Mouse (Mus musculus) brain, embryonic 14.5 days (tissue): ENCODE results near the gene AA467197. TPM values are rescaled to one million over a fixed set of nuclear protein-coding genes. Genes with fewer than 3 reads are reported as not detected.

Experiments used
- DNase-seq: peaks from one replicate; pipeline ENCODE4 v3.0.0-alpha.2; 2011; ENCODE audit warnings: low read depth
- CTCF ChIP-seq: fragments of 200-500 bp; IDR thresholded peaks from 2 replicates; pipeline ENCODE4 v1.5.1; 2012; ENCODE audit warnings: inconsistent platforms, mild to moderate bottlenecking, moderate library complexity, borderline replicate concordance; ENCODE audit not compliant: insufficient read depth, insufficient read length; ENCODE audit errors: extremely low read depth
- POLR2A ChIP-seq: fragments of 200-500 bp; IDR thresholded peaks from 2 replicates; pipeline ENCODE4 v1.6.1; 2012; ENCODE audit warnings: mild to moderate bottlenecking, inconsistent platforms, borderline replicate concordance; ENCODE audit not compliant: poor library complexity, insufficient read depth, insufficient read length, severe bottlenecking; ENCODE audit errors: extremely low read depth
- polyA plus RNA-seq: library from polyadenylated mRNA; depleted of rRNA; stranded (reverse); fragments of >200 nt; gene quantifications from 2 replicates; pipeline ENCODE4 v1.2.3, GENCODE M21; 2012; rRNA removed

AA467197 gene
- polyA plus RNA-seq: 0.38 TPM in 1 of 2 replicates, not detected in the other

- DNase-seq: no peak
- TF ChIP-seq CTCF: no peak
- no peak for TF ChIP-seq POLR2A
Measured at GRCm38 (mm10) chr2:122636686-122637085, at the start of gene AA467197. AA467197 (plus strand) TSS chr2:122636986.

DNA sequence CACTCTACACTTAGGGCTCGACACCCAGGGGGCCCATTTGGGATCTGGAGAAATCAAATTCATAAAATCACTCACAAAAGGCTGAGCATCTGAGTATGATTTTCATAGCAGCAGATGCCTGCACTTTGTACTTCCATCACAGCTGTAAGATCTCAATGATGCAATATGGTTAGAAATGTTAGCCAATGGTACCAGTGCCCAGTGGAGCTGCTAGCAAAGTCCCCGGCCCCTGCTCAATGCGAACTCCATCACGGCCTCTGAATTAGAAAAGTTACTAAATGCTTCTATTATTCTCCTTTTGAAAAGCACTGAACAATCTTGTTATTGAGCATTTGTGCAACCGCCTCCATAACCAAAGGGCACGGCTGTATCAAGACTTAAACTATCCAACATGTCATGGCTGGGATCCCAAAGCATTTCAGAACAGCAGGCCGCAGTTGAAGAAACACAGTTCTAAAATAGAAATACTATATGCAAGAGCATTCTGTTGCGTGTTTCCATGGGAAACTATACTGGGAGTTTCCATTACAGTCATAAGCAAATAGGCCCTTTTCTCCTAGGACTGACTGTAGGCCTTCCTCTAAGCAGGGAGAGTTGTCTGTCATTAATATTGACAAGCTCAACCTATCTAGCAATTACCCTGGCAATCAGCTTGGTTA is 48.8 kb upstream of the AA467197 start:
- DNase-seq: no peak
- TF ChIP-seq POLR2A (no peak), CTCF (no peak)

DNA sequence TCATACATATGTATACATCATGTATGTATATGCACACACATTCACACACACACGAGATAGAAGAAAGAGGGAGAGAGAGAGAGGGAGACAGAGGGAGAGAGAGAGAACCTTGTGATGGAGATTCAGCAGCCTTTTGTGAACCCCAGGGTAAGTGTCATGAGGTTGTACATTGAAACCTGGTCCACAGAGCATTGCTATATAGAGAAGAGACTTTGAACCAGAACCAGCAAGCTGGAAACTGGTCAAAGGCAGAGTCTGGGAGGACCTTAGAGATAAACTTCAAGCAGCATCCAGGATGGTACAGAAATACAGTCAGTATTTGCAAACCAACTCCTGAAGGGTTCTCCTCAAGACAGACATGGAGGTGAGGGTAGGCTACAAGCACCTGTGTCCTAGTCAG is 46.4 kb upstream of the AA467197 start:
- TF ChIP-seq POLR2A (no peak), CTCF (no peak)

GRCm38 (mm10) chr2:122591213-122591612 is 45.6 kb upstream of the AA467197 start:
- no peak for DNase-seq
- TF ChIP-seq CTCF (no peak), POLR2A (no peak)

More for the DNA sequence above, 46.4 kb upstream of the AA467197 start:
- DNase-seq: no peak

GRCm38 (mm10) chr2:122595461-122595860 is 41.3 kb upstream of the AA467197 start:
- no peak for TF ChIP-seq CTCF
- no peak for TF ChIP-seq POLR2A
- DNase-seq: no peak

DNA sequence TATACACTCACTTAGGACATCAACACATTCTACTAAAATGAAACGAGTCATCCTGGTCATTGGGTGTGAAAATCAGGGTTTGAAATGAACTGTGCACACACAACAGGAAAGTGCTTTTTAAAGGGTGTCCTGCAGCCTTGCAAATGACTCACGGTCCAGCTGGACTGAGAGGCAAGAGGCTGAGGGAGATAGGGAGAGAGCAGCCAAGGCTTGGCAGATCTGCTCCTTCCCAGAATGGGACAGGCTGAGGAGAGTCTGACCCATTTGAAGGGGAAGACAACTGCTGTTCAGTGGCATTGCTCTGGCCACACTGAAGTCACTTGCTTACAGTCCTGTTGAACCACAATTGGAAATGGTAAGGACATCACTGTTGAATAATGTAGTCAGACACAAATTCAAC is 37.0 kb upstream of the AA467197 start:
- DNase-seq: no peak
- TF ChIP-seq POLR2A: no peak
- no peak for TF ChIP-seq CTCF

DNA sequence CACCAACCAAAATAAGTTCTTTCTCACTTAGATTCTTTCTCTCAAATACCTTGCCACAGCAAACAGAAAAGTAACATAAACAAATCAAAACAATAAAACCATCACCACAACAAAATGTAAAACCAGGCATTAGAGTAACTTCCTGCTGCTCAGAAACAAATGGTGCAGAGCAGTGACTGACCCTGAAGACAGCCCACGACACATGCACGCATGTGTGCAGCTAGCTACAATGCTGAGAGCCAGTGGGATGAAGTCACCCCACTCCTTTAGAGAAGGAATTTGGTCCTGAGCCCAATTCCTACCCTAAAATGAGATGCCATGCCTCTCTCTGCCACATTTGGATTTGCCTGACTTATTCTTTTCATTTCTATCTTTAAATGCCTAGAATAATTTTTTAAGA is 35.4 kb upstream of the AA467197 start:
- DNase-seq: no peak
- no peak for TF ChIP-seq CTCF
- no peak for TF ChIP-seq POLR2A

- TF ChIP-seq CTCF (no peak), POLR2A (no peak)
- peak; percentile 19 for DNase-seq
Measured at GRCm38 (mm10) chr2:122605829-122606228, 31.0 kb upstream of the AA467197 start.

DNA sequence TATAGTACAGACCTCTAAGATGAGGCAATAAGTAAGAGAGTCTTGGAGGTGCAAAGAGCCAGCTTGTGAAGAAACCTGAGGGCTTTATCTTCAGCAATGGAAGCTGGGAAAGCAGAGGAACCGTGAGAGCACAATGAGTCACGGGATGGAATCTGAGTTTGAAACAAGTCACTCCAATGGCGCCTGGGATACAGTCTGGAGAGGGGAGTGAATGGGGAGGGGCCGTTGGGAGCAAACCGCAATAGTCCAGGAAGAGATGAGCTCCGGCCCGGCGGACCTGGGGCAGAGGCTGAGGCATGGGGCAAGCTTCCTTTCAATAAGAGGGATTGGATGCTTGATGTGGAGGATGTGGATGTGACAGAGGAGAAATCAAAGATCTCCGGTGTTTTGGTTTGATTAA is 28.0 kb upstream of the AA467197 start:
- no peak for TF ChIP-seq CTCF
- TF ChIP-seq POLR2A: no peak
- DNase-seq: no peak

DNA sequence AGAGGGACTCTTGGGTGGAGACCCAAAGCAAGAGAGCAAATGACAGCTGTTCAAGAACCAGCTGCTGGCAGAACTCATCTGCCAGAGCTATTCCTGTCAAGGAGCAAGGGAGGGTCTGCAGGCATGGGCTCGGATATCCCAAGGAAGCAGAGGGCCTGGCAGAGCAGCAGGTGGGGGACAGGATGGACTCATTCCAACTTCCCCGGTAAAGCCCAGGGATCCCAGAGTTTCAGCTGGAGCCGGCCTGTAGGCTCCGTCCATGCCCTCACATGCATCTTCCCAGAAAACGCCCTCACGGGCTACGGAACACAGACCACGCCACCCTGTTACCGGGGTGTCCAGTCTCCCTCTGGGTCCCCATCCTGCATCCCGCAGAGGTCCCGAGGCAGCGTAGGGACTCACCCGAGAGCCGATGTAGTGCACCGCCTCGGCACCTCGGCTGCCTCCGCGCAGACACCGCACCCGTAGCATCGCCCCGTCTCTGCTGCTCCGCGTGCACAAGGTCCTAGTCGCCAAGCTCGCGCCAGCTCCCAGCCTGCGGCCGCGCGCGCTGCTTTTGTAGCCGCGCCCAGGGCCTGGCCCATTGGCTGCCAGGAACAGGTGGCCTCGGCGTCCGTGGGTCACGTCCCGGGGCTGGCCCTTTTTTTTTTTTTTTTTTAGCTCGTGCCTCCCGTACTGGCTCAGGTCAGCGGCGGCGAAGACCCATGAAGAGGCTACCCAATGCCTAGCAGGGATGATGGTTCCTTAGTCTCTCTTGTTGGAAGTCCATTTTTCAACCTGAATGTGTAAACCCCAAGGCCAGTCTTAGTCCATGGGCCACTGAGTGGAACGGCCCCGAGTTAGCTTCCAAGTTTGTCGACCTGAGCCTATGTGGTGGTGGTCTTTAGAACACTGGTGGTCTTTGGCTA is 25.8 kb upstream of the AA467197 start, which contains the start of gene Gatm:
Gene Gatm (minus strand): TSS at position 558 of the 908 bp plus-strand sequence.
- DNase-seq: peak; percentile 91
- no peak for TF ChIP-seq CTCF
- no peak; the same call in 1 of the 2 replicates for TF ChIP-seq POLR2A

DNA sequence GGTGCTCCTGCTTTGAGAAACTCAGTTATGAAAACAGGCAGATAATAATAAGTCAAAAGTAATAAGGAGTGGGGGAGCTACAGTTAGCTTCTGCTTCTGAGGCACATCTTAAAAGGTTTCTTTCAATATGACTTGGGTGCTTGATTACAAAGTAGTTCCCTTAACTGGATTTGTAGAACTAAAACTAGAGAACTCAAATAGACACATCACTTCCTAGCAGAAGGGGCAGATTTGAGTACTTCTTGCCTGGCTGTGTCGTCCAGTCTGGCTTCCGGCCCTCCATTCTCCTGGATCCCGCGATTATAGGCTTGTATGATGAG is 25.2 kb upstream of the AA467197 start:
- DNase-seq: no peak
- no peak for TF ChIP-seq CTCF
- no peak for TF ChIP-seq POLR2A

DNA sequence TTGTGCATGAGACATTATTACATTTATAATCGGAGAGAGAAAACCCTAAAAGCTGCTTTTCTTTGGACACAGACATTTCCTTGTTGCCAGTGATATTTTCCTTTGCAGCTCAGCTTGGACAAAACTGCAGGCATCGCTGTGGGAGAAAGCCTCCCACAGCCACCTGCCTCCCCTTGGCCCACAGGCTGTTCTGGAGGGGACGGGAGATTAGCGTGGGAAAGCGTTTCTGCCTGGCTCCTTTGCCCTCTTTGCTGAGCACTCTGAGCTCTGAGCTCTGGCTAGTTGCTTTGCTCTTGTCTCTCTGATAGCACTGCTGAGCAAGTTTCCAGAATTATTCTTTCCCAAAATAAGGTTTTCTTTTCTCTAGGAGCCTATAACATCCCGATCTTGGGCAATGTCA is 20.5 kb upstream of the AA467197 start:
- TF ChIP-seq CTCF (no peak), POLR2A (no peak)
- DNase-seq: no peak

DNA sequence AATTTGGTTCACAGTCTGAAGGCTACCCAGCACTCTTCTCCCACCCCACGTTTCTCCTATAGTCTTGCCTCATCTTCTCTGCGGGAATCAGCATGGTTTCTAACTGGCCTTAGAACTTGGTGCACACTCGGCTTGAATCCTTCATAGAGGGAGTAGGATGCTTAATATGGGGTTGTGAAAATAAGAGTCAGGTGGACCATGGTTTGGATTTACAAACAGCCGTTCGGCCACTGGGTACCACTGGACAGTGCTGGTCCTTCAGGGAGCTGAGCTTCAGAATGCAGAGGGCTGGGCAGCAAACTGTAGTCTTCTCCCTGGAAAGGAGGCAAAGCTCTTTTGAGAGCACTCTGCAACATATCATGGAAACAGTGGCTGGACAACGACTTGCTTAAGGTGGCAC is 19.0 kb upstream of the AA467197 start:
- DNase-seq: no peak
- TF ChIP-seq POLR2A: no peak
- TF ChIP-seq CTCF: no peak
